Mouse (Mus musculus): ENCODE results near the gene Odr4. TPM values are rescaled to one million over a fixed set of nuclear protein-coding genes. Genes with fewer than 3 reads are reported as not detected.

Gene Odr4
- polyA plus RNA-seq, 1 experiment from 2014 or later = 43.3 TPM

DNA sequence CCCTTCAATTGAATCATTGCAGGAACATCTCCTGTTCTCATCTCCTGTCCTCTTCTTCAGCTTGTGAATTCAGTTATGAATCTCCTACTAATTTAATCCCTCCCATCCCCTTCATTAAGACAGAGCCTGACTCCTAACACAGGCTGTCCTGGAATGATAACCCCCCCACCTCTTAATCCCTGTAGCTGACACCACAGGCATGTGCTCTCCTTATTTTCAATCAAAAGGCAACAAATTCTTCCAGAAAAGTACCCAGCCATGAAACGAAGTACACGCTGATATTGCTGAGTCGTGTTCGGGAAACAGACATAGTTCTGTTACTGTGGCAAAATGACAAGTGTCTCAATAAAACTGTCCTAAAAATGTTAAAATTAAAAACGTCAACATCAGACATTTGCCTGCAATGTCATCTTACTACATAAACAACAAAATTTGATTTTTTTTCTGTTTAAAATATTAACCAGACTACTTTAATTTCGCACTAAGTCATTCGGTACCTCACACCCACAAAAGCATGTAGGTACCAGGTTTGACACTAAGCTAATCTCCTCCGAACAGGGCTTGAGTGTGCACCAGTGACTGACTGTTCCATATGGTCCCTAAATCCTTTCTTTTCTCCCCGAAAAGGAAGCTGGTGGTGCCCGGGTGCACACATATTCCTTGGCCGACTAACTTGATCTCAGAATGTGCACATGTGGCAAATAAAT is 796 bp downstream of the Odr4 start:
- Histone ChIP-seq H3K4me3 (peak overlapping the region; percentile 90), H3K27ac (replicated peaks) (peak overlapping the region; percentile 97), H3K4me2 (replicated peaks) (peak overlapping the region; percentile 50), H3K4me1 (peaks cover 13% of the 10 kb centered on the region), H3K27me3 (no peaks in the 10 kb centered on the region), H3K36me3 (peaks cover 37% of the 10 kb centered on the region), H3K9me3 (no peaks in the 10 kb centered on the region), H3K9ac (replicated peaks) (peak overlapping the region; percentile 75)
- 27% methylated on average over 11 of the region's 11 CpGs for WGBS
- ATAC-seq (replicated peaks) = peak; percentile 49

GRCm38 (mm10) chr1:150389390-150390129 is 3.3 kb downstream of the Odr4 start:
- Histone ChIP-seq H3K4me3 (no peak overlapping the region), H3K36me3 (peaks cover 32% of the 10 kb centered on the region), H3K9me3 (no peaks in the 10 kb centered on the region), H3K9ac (replicated peaks) (no peak overlapping the region), H3K4me1 (peaks cover 13% of the 10 kb centered on the region), H3K27ac (replicated peaks) (no peak overlapping the region), H3K27me3 (no peaks in the 10 kb centered on the region), H3K4me2 (replicated peaks) (no peak overlapping the region)
- WGBS = 93% methylated on average over 6 of the region's 6 CpGs
- ATAC-seq (replicated peaks) = no peak

DNA sequence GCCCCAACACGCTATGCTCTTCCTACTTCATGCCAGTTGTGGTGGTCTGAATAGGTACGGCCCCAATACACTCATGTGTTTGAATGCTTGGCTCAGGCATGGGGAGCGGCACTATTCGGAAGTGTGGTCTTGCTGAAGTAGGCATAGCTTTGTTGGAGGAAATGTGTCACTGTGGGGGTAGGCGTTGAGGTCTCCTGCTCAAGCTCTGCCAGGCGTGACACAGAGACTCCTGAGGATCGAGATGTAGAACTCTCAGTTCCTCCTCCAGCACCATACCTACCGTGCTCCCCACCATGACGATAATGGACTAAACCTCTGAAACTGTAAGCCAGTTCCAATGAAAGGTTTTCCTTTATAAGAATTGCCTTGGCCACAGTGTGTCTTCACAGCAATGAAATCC is 5.3 kb downstream of the Odr4 start:
- no peak overlapping the region for H3K4me2 ChIP-seq (replicated peaks)
- ATAC-seq (replicated peaks) = no peak
- no peaks in the 10 kb centered on the region for H3K27me3 ChIP-seq
- no peak overlapping the region for H3K4me3 ChIP-seq
- H3K4me1 ChIP-seq = peaks cover 7% of the 10 kb centered on the region
- WGBS = 94% methylated on average over 9 of the region's 9 CpGs
- H3K9ac ChIP-seq (replicated peaks) = no peak overlapping the region
- H3K36me3 ChIP-seq = peaks cover 39% of the 10 kb centered on the region
- H3K9me3 ChIP-seq = no peaks in the 10 kb centered on the region
- H3K27ac ChIP-seq (replicated peaks) = no peak overlapping the region

- WGBS = 93% methylated on average over 4 of the region's 4 CpGs
- Histone ChIP-seq H3K27me3 (no peaks in the 10 kb centered on the region), H3K27ac (replicated peaks) (no peak overlapping the region), H3K4me2 (replicated peaks) (no peak overlapping the region), H3K9ac (replicated peaks) (no peak overlapping the region), H3K9me3 (no peaks in the 10 kb centered on the region), H3K4me1 (no peaks in the 10 kb centered on the region), H3K36me3 (peaks cover 41% of the 10 kb centered on the region), H3K4me3 (no peak overlapping the region)
- no peak for ATAC-seq (replicated peaks)
Measured at GRCm38 (mm10) chr1:150384138-150384537, 8.7 kb downstream of the Odr4 start.

DNA sequence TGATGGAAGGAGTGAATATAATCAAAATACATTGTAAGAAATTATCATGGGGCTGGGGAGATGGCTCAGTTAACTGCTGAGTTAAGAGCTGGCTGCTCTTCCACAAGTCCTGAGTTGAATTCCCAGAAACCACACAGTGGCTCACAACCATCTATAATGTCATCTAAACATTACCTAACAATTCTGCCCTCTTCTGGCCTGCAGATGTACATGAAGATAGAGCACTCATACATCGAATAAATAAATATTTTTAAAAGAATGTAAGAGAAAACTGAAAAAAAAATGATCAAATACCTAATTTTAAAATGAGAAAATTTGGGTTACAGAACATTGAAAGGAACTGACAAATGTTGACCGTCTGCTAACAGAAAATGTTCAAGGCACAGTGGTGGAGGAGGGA is 18.6 kb downstream of the Odr4 start:
- Histone ChIP-seq H3K9me3 (no peaks in the 10 kb centered on the region), H3K4me2 (replicated peaks) (no peak overlapping the region), H3K27me3 (no peaks in the 10 kb centered on the region), H3K4me1 (no peaks in the 10 kb centered on the region), H3K36me3 (peaks cover 8% of the 10 kb centered on the region; the same call in 1 of the 2 replicates), H3K27ac (replicated peaks) (no peak overlapping the region), H3K4me3 (no peak overlapping the region), H3K9ac (replicated peaks) (no peak overlapping the region)
- ATAC-seq (replicated peaks) = no peak
- 94% methylated on average over 2 of the region's 2 CpGs for WGBS

DNA sequence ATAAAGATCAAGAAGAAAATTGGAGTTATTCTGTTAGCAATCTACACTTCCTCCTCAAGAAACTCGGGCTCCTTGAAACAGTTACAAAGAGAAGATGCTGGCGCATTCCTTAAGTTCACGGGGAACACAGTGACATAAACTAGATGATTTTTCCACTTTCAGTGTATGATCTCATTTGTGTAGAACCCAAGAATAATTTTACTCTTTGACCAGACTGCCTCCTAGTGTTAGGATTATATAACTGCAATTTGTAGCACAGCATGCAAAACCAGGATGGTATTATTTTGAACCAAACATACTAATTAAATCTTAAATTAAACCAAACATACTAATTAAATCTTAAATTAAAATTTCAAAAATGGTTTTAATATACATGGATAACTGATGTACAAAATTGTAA is 20.0 kb downstream of the Odr4 start:
- H3K9ac ChIP-seq (replicated peaks) = no peak overlapping the region
- no peak overlapping the region for H3K27ac ChIP-seq (replicated peaks)
- WGBS = 88% methylated on average over 3 of the region's 3 CpGs
- no peaks in the 10 kb centered on the region for H3K27me3 ChIP-seq
- H3K36me3 ChIP-seq = peaks cover 4% of the 10 kb centered on the region
- no peak overlapping the region for H3K4me3 ChIP-seq
- H3K4me2 ChIP-seq (replicated peaks) = no peak overlapping the region
- H3K4me1 ChIP-seq = no peaks in the 10 kb centered on the region
- no peaks in the 10 kb centered on the region for H3K9me3 ChIP-seq
- no peak for ATAC-seq (replicated peaks)

DNA sequence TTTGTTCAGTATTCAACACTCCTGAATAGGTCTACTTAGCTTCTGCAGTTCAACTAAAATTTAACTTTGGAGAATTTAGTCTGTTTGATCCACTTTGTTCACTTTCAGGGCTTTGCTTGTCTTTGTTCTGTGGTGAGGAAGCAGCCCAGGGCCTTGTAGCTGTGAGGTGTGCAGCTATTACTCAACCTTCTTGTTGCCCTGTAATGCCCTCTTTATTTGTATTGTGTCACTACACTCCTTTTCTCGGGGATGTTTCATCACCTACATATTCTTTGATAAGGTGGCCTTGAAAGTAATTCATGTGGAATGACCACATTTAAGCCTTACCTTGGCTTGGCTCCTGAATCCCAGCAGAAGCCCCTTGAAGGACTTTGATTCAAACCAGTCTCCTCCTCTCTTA is 32.0 kb downstream of the Odr4 start:
- no peak overlapping the region for H3K4me3 ChIP-seq
- H3K4me1 ChIP-seq = no peaks in the 10 kb centered on the region
- no peaks in the 10 kb centered on the region for H3K27me3 ChIP-seq
- H3K9ac ChIP-seq (replicated peaks) = no peak overlapping the region
- no peak for ATAC-seq (replicated peaks)
- H3K4me2 ChIP-seq (replicated peaks) = no peak overlapping the region
- H3K27ac ChIP-seq (replicated peaks) = no peak overlapping the region
- H3K9me3 ChIP-seq = no peaks in the 10 kb centered on the region
- H3K36me3 ChIP-seq = peaks cover 19% of the 10 kb centered on the region
- WGBS = 95% methylated on average over 1 of the region's 1 CpGs

- Histone ChIP-seq H3K27ac (replicated peaks) (no peak overlapping the region), H3K4me3 (no peak overlapping the region), H3K9me3 (no peaks in the 10 kb centered on the region), H3K4me1 (no peaks in the 10 kb centered on the region), H3K9ac (replicated peaks) (no peak overlapping the region), H3K27me3 (no peaks in the 10 kb centered on the region), H3K4me2 (replicated peaks) (no peak overlapping the region), H3K36me3 (no peaks in the 10 kb centered on the region)
- 77% methylated on average over 2 of the region's 2 CpGs for WGBS
- ATAC-seq (replicated peaks) = no peak
Measured at GRCm38 (mm10) chr1:150335111-150335510, 57.8 kb downstream of the Odr4 start.

DNA sequence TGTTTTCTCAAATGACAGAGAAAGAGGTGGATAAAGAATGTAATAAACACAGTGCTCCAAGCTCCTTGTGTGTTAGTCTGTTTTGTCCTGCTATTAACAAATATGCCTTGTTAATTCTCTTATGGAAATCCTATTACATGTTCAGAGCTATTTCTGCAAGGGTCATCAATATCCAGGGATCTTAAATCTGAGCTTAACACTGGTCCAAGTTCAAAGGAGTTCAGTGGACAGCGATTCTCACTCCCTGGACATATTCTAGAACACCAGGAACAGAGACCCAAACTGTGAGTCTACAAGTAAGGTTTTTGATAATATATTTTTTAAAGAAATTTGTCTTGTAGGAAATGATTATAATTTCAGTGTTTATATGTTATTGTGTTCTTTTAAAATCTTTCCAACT is 73.7 kb downstream of the Odr4 start, which contains the start of gene Pdc:
TSS of gene Pdc (plus strand) at position 213 of the 400 bp plus-strand sequence.
- H3K4me3 ChIP-seq = no peak within 1 kb of the TSS
- no peak within 1 kb of the TSS for H3K4me2 ChIP-seq (replicated peaks)
- H3K4me1 ChIP-seq = no peaks in the 10 kb centered on the region
- 81% methylated on average over 1 of the region's 1 CpGs for WGBS
- H3K9me3 ChIP-seq = no peaks in the 10 kb centered on the region
- no peak for ATAC-seq (replicated peaks)
- H3K27me3 ChIP-seq = no peaks in the 10 kb centered on the region
- H3K36me3 ChIP-seq = no peaks in the 10 kb centered on the region
- H3K9ac ChIP-seq (replicated peaks) = no peak within 1 kb of the TSS
- H3K27ac ChIP-seq (replicated peaks) = no peak within 1 kb of the TSS

Other genes with a start within 250 kb of the Odr4 start
- not detected in 2 replicates for gene Pdc, start 73.7 kb downstream of the Odr4 start, polyA plus RNA-seq (2015; fragmentation: Nextera tagmentation; extraction: Ambion mirVana)
- 158 and 161 TPM in 2 replicates for gene Tpr, start 242 bp downstream of the Odr4 start, polyA plus RNA-seq (2015; fragmentation: Nextera tagmentation; extraction: Ambion mirVana)
- gene Prg4, start 73.1 kb upstream of the Odr4 start, polyA plus RNA-seq (2015; fragmentation: Nextera tagmentation; extraction: Ambion mirVana) = 0.45 and 0.62 TPM in 2 replicates